Mouse (Mus musculus) lung, postnatal 25 days (tissue): ENCODE data around the gene Gpr158.
"Not testable (repeated sequence)": the region's sequence is repeated elsewhere in the genome, so short reads cannot be mapped to it uniquely, and the experiment has no call there.

Experiments used
- DNase-seq: peaks from one replicate; pipeline ENCODE4 v3.0.0; 2022; ENCODE audit warnings: low spot score

The Gpr158 gene

DNA sequence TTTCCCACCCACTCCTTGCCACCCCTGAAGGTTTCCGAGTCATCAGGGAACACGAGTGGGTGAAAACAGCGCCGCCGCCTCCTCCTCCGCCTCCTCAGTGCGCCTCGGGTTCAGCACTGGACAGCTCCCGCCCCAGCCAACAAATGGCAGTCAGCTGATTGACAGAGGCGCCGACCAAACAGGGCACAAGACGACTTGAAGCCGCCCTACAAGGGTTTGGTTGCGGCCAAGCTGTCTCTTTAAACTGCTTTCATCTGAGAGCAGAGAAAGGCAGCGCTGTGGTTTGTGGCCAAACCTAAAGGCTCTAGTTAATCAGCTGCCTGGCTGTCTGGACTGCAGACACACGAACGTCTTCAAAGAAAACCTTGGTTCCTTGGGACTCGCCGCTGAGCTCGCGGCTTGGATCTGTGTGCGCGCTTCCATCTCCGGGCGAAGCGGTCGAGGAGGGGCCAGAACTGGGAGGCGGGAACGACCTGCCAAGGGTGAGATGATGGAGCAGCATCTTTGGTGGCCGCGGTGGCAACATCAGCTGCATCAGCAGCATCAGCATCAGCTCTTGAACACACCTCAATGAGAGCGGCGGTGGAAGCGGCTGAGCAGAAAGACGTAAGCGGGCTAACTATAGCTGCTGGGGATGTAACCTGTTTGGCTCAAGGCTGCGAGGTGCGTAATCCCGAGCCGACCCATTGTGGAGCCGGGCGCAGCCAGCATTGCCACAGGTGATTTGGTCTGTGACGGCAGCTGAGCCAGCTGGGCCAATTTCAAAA lies at the start of gene Gpr158:
Gene Gpr158, plus strand, starts transcription at position 198 of the 767 bp plus-strand sequence.
- peak; percentile 26 for DNase-seq

DNA sequence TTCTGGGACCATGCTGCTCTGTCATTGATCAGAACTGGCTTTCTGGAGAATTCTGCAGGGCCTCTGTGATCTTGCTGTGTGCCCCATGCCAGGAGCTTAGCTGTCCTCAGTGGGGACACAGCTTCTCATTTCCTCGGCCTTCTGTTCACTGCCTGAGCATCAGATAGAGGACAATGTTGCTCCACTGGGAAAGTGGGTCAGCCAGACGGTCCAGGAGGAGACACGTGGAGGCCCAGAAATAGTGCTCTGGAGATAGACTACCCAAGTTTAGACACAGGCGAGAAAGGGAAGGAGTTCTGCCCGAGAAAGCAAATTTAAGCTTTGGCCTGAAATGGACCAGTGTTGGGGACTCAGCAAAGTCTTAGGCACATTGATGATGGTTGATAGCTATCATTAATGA lies 23.5 kb upstream of the Gpr158 start:
- no peak for DNase-seq

DNA sequence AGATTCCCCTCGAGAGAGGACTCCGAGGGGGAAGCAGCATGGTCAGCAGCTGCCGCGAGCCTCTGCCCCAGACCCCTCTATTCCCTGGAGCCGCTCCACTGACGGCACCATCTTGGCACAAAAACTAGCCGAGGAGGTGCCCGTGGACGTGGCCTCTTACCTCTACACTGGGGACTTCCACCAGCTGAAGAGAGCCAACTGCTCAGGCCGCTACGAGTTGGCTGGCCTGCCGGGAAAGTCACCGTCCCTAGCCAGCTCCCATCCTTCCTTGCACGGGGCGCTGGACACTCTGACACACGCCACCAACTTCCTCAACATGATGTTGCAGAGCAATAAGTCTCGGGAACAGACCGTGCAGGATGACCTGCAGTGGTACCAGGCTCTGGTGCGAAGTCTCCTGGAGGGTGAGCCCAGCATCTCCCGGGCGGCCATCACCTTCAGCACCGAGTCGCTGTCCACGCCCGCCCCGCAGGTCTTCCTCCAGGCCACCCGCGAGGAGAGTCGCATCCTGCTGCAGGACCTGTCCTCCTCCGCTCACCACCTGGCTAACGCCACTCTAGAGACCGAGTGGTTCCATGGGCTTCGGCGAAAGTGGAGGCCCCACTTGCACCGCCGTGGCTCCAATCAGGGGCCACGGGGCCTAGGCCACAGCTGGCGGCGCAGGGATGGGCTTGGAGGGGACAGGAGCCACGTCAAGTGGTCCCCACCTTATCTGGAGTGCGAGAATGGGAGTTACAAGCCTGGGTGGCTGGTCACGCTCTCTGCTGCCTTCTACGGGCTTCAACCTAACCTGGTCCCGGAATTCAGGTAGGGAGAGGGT lies 1.2 kb downstream of the Gpr158 start:
- no peak for DNase-seq

DNA sequence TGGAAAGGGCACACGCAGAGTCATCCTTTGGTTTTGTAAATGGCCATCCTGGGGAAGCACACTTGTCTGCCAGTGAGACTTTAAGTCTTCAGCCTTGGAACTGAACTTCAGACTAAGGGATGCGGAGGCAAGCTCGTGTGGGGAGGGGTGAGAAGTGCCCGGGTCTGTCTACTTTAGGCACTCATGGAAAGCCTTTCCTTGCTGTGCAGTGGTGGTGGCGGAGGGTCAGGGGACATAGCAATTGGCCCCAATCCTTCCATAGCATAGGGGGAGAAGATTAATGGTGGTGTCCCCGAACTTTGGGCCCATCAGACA lies 1.8 kb downstream of the Gpr158 start:
- no peak for DNase-seq

DNA sequence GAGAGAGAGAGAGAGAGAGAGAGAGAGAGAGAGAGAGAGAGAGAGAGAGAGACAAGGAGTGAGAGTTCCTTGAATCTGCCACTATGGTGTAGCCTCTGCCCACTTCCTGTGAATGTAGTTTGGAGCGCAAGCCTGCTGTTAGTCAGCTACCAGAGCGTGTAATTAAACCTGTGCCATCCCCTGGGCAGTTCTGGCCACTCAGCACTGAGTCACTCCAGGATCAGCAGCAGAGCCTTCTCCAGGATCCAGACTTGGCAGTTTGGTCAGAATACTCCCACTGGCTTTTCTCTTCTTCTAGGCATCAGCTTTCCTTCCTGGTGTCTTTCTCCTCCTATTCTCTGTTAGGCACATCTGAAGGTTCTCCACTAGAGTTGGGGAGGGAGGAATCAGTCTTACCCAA lies 2.2 kb downstream of the Gpr158 start:
- no peak for DNase-seq

DNA sequence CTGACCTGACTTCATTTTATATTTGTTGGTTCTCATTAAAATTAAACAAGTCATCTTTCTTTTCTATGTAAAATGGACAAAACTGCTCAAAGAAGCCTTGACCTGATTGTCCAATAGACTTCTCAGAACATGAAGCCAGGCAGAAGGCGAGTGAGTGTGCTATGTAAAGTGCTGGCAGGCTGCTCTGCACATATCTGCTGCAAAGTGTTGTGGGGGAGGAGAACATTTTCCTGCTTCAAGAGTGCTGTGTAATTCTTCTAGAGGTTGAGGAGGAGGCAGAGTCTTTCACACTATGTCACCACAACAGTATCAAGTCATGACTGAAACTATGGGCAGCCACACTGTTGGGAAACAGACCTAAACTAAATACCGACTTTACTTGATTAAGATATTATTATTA lies 12.2 kb downstream of the Gpr158 start:
- DNase-seq = no peak

DNA sequence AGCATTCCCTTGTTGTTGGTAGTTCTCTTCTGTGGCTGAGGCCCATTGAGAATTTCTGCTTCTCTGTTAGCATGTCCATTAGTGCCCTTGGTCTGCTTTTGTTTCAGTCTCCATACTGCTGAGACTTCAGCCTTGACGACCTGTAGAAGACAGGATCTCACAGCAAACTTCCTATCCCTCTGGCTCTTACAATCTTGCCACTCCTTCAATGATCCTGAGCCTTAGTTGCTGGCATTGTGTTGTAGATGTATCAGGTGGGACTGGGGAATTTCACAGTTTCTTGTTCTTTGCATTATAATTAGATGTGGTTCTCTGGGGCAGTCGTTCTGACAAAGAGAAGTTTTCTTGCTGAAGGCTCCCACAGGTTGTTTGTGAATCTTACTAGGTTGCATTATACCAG lies 25.4 kb downstream of the Gpr158 start:
- DNase-seq = no peak

DNA sequence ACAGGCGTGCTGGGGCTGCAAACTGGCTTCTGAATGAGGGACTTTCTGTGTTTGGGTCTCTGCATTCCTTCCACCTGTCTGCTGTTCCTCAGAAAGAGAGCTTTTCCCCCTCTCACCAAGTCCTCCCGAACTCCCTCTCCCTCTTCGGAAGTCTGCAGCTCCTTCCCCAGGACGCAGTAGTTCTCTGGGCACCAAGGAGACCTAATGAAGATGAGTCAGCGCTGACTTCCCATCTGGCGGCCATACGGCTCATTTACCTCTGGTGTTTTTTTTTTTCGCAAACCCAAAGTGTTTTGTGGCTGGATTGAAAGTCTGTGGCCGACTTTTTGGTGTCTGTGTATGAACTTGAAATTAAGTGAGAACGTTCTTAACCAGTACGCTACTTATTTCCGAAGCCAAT lies 30.0 kb downstream of the Gpr158 start:
- DNase-seq = no peak

DNA sequence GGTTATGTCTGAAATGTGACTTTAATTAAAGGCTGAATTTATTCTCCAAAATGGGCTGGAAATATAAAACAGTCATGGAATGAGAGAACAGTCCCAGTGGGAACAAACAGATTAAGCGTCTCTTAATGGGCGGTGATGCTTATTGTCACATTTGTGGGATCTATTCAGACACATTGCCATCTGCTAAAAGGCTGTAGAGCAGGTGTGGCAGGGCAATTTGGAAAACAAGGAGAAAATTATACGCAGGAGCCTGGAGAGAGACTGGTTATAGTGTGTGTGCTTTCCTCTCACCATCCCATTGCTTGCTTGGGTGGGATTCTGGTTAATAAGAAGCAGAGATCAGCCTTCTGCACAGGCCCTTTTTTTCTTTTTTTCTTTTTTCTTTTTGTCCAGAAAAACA lies 32.3 kb downstream of the Gpr158 start:
- no peak for DNase-seq

DNA sequence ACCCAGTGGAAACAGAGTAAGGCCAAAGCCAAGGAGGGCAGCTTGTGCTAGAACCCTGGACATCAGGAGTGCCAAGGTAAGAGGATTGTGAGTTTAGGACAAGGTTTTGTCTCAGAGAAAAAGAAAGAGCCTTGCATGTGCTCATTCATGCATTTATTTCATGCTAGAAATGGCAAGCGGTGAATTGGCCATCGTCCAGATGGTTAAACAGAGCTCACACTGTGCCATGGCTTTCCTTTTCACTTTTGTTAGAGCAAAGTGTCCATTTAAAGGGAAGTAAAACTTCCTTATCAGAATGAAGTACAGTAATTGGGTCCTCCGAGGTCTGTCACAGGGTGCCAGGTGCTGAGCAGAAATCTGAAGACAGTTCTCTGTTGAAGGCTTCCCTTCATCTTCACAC lies 38.3 kb downstream of the Gpr158 start:
- no peak for DNase-seq

DNA sequence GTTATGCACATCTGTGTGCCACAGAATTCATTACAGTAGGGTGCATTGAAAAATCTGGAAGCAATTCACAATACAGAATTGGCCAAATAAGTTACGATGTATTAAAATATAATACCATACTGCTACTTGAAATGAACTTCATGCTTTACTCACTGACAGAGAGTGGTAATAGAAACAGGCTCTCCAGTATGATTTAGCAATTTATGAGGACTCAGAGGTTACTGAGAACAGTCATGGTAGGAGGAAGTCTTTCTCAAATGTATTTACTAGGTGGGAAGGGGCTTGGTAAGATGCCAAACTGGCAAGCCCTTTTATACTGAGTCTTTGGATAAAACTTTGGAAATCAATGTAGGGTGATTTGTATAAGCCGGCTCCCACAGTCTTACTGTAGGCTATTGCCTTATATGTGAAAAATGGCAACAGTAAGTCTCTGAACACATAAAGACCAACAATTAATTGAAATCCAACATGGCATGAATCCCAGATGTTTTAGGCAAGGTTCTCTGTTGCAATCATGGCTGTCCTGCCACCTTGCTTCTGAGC lies 40.2 kb downstream of the Gpr158 start:
- DNase-seq = no peak

DNA sequence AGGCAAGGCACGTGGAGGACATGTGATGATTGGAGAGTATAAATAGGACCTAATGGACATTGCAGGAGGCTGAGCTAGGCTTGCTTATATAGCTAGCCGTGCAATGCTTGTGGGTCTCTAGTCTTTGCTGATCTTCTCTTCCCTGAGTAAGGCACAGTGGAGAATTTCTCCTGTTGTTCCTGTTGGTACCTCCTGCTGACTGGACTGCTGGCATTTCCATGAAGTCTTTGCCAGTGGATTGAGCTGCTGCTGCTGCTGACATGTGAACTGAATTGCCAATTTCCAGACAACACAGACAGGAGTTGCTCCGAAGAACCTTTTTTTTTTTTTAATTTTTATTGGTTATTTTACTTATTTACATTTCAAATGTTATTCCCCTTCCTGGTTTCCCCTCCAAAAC lies 41.5 kb downstream of the Gpr158 start:
- DNase-seq = no peak

DNA sequence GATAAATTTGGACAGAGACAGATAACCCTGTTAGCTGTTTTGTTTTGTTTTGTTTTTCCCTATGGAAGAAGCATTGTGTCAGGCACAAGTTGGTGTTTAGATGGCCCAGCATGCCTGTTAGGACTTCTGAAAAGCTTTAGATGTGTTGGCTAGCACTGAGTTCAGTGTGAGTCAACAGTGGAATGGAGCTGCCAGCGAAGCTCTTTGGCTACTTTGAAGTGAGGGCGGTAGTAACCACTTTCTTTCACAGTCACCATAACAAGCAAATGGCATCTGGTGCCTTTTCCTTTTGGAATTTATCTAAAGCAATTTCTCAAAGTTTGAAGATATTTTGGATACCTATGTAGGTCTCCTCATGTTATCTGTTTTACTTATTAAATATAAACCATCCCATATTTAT lies 62.9 kb downstream of the Gpr158 start:
- DNase-seq = no peak

DNA sequence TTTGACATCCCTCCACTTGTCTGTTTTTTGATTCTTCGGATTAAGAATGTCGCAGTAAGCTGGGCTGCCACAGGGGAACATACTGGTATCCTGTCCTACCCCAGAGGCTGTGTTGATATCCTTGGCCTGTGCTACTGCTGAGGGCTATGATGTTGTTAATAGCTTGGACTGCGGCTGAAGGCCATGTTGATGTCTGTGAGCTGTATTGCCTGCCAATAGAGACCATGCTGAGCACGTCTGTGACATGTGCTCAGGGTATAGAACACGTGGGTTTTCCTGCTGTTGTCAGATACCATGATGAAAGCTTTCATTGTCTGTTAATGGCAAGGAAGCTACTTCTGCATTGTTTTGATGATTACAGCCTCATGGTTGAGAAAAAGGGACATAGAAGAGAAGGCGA lies 63.8 kb downstream of the Gpr158 start:
- no peak for DNase-seq

DNA sequence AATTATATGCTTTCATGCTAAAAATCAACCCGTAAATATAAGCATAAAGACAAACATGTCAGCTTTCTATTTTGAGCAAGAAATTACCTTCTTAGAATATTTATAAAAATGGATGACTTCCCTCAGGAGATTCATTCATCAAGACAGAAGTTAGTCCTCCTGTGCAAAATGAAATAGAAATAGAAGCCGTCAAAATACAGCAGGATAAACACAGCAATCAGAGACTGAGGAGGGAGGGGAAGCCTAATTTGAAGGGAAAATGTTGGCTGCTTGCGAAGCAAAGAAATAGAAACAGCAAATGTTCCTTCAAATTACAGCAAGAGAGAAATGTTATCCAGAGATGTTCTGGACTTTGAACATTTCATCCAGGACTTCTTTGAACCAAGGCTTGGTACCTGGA lies 72.3 kb downstream of the Gpr158 start:
- no peak for DNase-seq

DNA sequence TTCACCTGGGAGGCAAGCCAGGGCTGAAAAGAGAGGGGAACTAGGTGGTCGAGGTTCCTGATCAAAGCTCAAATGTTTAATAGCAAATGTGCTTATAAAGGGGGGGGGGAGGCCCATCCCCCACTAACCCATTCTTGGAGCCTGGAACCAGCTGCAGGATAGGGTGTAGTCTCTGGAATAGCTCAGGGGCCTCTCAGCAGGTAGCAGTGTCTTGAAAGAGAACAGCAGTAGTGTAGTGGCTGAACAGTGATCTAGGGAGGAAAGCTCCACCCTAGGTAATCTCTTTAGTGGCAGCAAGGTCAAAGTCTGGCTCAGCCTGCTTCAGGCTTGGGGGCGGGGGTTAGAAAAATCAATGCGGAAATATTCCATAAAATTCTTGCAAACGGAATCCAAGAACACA lies 93.3 kb downstream of the Gpr158 start:
- DNase-seq = not testable (repeated sequence)

DNA sequence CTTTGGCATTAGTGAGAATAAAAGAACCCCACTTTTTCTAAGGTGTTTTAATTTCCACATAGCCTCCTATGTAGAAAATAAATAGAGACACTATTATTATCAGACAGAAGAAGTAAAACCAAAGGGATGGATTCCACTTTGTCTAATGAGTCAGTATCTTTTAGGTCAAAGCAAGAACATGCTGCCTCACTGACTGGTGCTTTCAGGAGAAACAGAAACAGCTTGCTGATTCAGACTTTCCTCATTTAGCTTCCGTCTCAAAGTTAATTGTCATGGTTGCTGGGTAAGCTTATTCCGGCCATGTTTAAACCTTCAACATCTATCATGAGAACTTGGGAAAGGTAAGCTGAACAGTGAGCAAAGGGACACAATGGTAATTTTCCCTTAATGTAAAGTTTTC lies 107.6 kb downstream of the Gpr158 start:
- no peak for DNase-seq

DNA sequence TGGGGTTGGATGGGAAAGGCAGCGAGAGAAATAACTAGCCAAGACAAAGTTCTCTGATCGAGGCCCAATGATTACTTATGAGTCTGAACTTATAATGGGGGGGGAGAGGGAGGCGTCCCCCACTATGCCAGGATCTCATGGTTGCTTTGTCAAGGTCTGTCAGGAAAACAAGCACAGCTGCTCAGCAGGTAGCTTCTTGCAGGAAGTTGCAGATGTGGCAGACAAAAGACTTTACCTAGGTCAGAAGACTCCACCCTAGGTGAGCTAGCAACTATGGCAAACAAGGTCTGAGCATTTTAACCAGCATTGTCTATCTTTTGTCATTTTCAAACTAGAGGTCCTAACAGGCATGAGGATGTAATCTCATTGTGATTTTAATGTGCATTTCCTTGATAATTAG lies 129.5 kb downstream of the Gpr158 start:
- no peak for DNase-seq

DNA sequence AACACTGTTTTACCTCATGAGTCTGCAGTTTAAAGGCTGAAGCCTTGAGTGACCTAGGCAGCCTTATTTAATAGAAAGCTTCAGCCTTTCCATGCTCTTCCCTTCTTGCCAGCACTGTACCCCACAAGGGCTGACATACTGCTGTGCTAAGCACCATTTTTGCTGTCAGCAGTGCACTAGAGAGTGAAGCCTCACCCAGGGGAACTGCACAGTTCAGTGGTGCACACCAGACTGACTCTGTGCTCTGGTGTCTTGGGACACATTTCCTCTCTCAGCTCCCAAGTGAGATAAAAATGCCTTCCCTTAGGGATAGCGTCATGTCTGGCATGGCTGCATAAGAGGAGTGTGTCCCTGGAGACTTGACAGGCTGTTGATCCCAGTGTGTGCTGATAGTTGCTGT lies 130.6 kb downstream of the Gpr158 start:
- no peak for DNase-seq

DNA sequence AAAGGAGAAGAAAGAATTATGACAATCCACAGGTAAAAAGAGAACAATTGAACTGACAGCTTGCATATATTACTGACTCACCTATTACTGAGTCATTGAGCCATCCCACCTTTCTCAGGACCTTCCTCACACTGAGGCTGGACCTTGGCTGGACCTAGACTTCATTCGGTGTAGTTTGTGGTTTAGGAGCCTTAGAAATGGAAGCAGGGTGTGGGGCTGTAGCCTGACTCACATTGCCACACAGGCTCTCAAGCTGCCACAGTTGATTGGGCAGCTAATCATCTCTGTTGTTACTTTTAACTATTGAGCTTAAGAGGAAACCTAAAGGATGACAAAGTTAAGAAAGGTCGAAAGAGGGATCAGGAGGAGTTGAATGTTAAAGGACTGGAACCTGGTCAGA lies 132.1 kb downstream of the Gpr158 start:
- DNase-seq = no peak

DNA sequence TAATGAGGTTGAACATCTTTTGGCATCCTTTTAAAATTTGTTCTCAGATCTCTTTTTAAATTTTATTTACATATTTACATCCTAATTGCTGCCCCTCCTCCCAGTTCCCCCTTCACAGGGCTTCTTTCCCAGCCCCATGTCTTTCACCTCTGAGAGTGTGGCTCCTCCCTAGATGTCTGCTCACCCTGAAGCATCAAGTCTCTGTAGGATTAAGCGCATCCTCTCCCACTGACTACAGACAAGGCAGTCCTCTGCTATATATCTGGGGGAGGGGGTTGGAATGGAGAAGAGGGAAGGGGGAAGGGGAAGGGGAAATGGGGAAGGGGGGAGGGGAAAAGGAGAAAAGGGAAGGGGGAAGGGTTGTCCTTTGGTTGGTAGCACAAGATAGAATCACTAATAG lies 140.1 kb downstream of the Gpr158 start:
- DNase-seq = no peak

DNA sequence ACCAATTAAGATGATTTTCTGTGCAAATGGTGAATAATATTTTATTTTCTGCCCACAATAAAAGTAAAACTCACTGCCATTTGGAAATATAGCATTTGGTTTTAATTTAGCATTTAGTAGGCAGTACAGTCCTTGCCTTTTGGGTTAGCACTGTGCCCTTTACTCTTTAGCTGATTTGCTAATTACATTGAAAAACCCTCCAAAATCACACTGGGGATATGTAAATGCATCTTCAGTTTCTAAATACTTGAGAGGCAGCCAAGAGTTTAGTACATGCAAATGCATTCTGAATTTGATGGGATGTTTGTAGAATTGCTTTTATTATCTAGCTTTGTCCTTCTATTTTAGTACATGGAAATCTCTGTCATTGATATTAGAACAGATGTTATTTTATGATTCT lies 163.4 kb downstream of the Gpr158 start:
- no peak for DNase-seq

DNA sequence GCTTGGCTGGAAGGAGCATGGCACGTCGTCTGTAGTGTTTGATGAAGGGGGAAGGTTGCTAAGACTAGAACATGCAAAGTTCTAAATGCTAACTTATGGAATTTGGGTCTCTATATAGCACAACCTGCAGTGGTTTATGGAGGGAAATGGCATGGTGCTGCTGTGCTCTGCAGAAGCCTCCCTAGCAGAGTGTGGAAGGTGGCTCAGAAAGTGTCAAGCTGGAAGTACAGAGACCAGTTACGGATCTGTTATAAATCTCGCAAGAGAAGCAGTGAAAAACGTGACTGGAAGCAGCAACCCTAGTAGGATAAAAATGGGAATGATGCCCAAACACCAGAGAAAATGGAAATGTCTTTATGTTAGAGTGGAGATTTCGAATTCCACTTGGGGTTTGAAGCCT lies 251.8 kb downstream of the Gpr158 start:
- DNase-seq = no peak

DNA sequence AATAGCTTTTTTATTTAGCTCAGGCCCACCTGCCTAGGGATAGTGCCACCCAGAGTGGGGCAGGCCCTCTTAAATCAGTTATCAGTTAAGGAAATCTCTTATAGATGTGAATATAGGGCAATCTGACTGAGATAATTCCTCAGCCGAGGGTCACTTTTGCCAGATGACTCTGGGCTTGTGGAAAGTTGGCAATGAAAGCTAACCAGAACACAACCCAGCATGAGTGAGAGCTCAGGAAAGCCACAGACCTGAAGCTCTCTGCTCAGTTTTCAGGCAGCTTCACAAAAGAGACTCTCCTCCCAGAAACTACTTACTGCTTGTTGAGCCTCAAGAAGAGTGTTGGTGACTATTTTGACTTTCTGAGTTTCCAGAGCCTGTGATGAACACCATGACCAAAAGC lies 264.8 kb downstream of the Gpr158 start:
- no peak for DNase-seq
